Mouse (Mus musculus) adrenal gland, adult (tissue): Measurements from ENCODE around the gene Itga11.
A peak's percentile ranks its signal among the peaks of the same experiment; 100 is the strongest.
"Not testable (repeated sequence)": the region's sequence is repeated elsewhere in the genome, so short reads cannot be mapped to it uniquely, and the experiment has no call there.

ENCODE experiments used
- DNase-seq, 2 experiments: peaks; one replicate each; pipeline ENCODE4 v3.0.0; 2022 to 2023; ENCODE audit warnings: low spot score in 1 of 2; ENCODE audit not compliant: inconsistent age in 2 of 2

The Itga11 gene

GRCm38 (mm10) chr9:62677641-62678549 lies at the start of gene Itga11:
TSS of gene Itga11 (plus strand) at chr9:62677826.
- peak; percentile 27 to 62 for DNase-seq

- DNase-seq: no peak
Observed at GRCm38 (mm10) chr9:62630631-62631240, 46.9 kb upstream of the Itga11 start.

- DNase-seq: no peak
Observed at GRCm38 (mm10) chr9:62632392-62632791, 45.2 kb upstream of the Itga11 start.

- no peak for DNase-seq
Observed at GRCm38 (mm10) chr9:62638045-62638444, 39.6 kb upstream of the Itga11 start.

GRCm38 (mm10) chr9:62639686-62640085 lies 37.9 kb upstream of the Itga11 start:
- no peak for DNase-seq

GRCm38 (mm10) chr9:62640188-62640587 lies 37.4 kb upstream of the Itga11 start:
- peak in 1 of 2 experiments; percentile 44 for DNase-seq

GRCm38 (mm10) chr9:62645716-62646400 lies 31.8 kb upstream of the Itga11 start:
- no peak for DNase-seq

- DNase-seq: no peak
Observed at GRCm38 (mm10) chr9:62646721-62647183, 30.9 kb upstream of the Itga11 start.

- DNase-seq: no peak
Observed at GRCm38 (mm10) chr9:62649444-62649843, 28.2 kb upstream of the Itga11 start.

GRCm38 (mm10) chr9:62650764-62651163 lies 26.9 kb upstream of the Itga11 start:
- DNase-seq: no peak

- DNase-seq: no peak
Observed at GRCm38 (mm10) chr9:62654336-62654735, 23.3 kb upstream of the Itga11 start.

- DNase-seq: no peak
Observed at GRCm38 (mm10) chr9:62658016-62658415, 19.6 kb upstream of the Itga11 start.

- DNase-seq: no peak
Observed at GRCm38 (mm10) chr9:62659026-62659425, 18.6 kb upstream of the Itga11 start.

- DNase-seq: not testable (repeated sequence)
Observed at GRCm38 (mm10) chr9:62660971-62661370, 16.7 kb upstream of the Itga11 start.

GRCm38 (mm10) chr9:62663443-62663842 lies 14.2 kb upstream of the Itga11 start:
- DNase-seq: no peak

GRCm38 (mm10) chr9:62664115-62664725 lies 13.4 kb upstream of the Itga11 start:
- no peak for DNase-seq

- DNase-seq: no peak
Observed at GRCm38 (mm10) chr9:62665892-62666291, 11.7 kb upstream of the Itga11 start.

- no peak for DNase-seq
Observed at GRCm38 (mm10) chr9:62668503-62668902, 9.1 kb upstream of the Itga11 start.

- DNase-seq: no peak
Observed at GRCm38 (mm10) chr9:62673241-62673640, 4.4 kb upstream of the Itga11 start.

- no peak for DNase-seq
Observed at GRCm38 (mm10) chr9:62675172-62675571, 2.5 kb upstream of the Itga11 start.

GRCm38 (mm10) chr9:62678550-62679155 lies 1.0 kb downstream of the Itga11 start:
- peak in 1 of 2 experiments; percentile 42 for DNase-seq
